Mouse (Mus musculus): ENCODE results near the gene Qser1.

GRCm38 (mm10) chr2:104736241-104736640 is 80.3 kb downstream of the Qser1 start:
- TF ChIP-seq POLR2A (IDR thresholded peaks at IDR 0.05; ENCODE audit: borderline replicate concordance, insufficient read depth, low read length) (no peak), CTCF (IDR thresholded peaks at IDR 0.05; ENCODE audit: borderline replicate concordance, insufficient read depth, low read depth, low read length) (no peak)

All from cerebellum, adult 2 months (tissue).